Mouse (Mus musculus) T-helper 2 cell (primary cell): ENCODE results near the gene Tceal9.
"Not testable (repeated sequence)": the region's sequence is repeated elsewhere in the genome, so short reads cannot be mapped to it uniquely, and the experiment has no call there.

Source experiments
- in situ Hi-C: fragments of 300-600 bp; cut with MboI, MseI; formaldehyde crosslinking; loops from one replicate; pipeline ENCODE4 v1.15.1; 2025; ENCODE audit warnings: high pct_unique_total_duplicates

Gene Tceal9

GRCm38 (mm10) chrX:136270393-136271111 lies 25.7 kb downstream of the Tceal9 start:
- in situ Hi-C loops = not testable (repeated sequence)

GRCm38 (mm10) chrX:136274542-136274941 lies 29.7 kb downstream of the Tceal9 start:
- in situ Hi-C loops = no loop called here

- in situ Hi-C loops = no loop called here
Measured at GRCm38 (mm10) chrX:136275386-136275785, 30.5 kb downstream of the Tceal9 start.

- in situ Hi-C loops = no loop called here
Measured at GRCm38 (mm10) chrX:136277577-136277976, 32.7 kb downstream of the Tceal9 start.

- in situ Hi-C loops = no loop called here
Measured at GRCm38 (mm10) chrX:136278401-136278800, 33.5 kb downstream of the Tceal9 start.

GRCm38 (mm10) chrX:136279410-136279809 lies 34.5 kb downstream of the Tceal9 start:
- in situ Hi-C loops = no loop called here

- in situ Hi-C loops = no loop called here
Measured at GRCm38 (mm10) chrX:136290817-136291281, 46.0 kb downstream of the Tceal9 start.
